Mouse (Mus musculus): Measurements from ENCODE around the gene Vmn2r28. TPM values are rescaled to one million over a fixed set of nuclear protein-coding genes. Genes with fewer than 3 reads are reported as not detected.
"Not testable (repeated sequence)": the region's sequence is repeated elsewhere in the genome, so short reads cannot be mapped to it uniquely, and the experiment has no call there.

The Vmn2r28 gene
- not detected for total RNA-seq (2021)

- intact Hi-C loops (cut with DNase I); DNase-seq (ENCODE audit: extremely low spot score in 1 of 2, low spot score in 2 of 2): not testable (repeated sequence)
Measured at GRCm38 (mm10) chr7:5493856-5494255, at the start of gene Vmn2r28. Vmn2r28 (minus strand) TSS chr7:5493956.

- intact Hi-C loops (cut with DNase I); DNase-seq (ENCODE audit: extremely low spot score in 1 of 2, low spot score in 2 of 2): not testable (repeated sequence)
Measured at GRCm38 (mm10) chr7:5540770-5541436, 47.1 kb upstream of the Vmn2r28 start.

GRCm38 (mm10) chr7:5456674-5457073, 37.1 kb downstream of the Vmn2r28 start, which contains the start of gene Vmn1r59:
Vmn1r59 (minus strand) TSS chr7:5456774.
- no peak for DNase-seq (ENCODE audit: extremely low spot score in 1 of 2, low spot score in 2 of 2)
- intact Hi-C loops (cut with DNase I) = loop anchor here (10.0 kb wide), 1 partner anchor 242 kb away; the partner anchor contains the start of gene Vmn1r57

GRCm38 (mm10) chr7:5454011-5454410, 39.7 kb downstream of the Vmn2r28 start:
- intact Hi-C loops (cut with DNase I) = loop anchor here (10.0 kb wide), 1 partner anchor 239 kb away; the partner anchor contains the start of gene Vmn1r57
- DNase-seq (ENCODE audit: extremely low spot score in 1 of 2, low spot score in 2 of 2) = not testable (repeated sequence)

- intact Hi-C loops (cut with DNase I) = no loop called here
- DNase-seq (ENCODE audit: extremely low spot score in 1 of 2, low spot score in 2 of 2) = no peak
Measured at GRCm38 (mm10) chr7:5448627-5449026, 45.1 kb downstream of the Vmn2r28 start.

Other genes with a start within 250 kb of the Vmn2r28 start
- not detected for gene Gm5065, start 143.4 kb downstream of the Vmn2r28 start, total RNA-seq (2021)
- not detected for gene Nlrp2, start 142.9 kb downstream of the Vmn2r28 start, total RNA-seq (2021)
- not detected for gene Vmn1r58, start 80.6 kb downstream of the Vmn2r28 start, total RNA-seq (2021)
- not detected for gene Vmn1r59, start 37.2 kb downstream of the Vmn2r28 start, total RNA-seq (2021)
- gene Vmn1r60, start 53.4 kb upstream of the Vmn2r28 start, total RNA-seq (2021) = not detected
- not detected for gene Vmn1r61, start 119.3 kb upstream of the Vmn2r28 start, total RNA-seq (2021)
- not detected for gene Vmn1r62, start 179.7 kb upstream of the Vmn2r28 start, total RNA-seq (2021)

All from left cerebral cortex, postnatal 10 days (tissue).